Mouse (Mus musculus): ENCODE results near the gene Endou. TPM values are rescaled to one million over a fixed set of nuclear protein-coding genes. Genes with fewer than 3 reads are reported as not detected.

Endou gene
- polyA plus RNA-seq, 2 experiments = 9.4 to 11.6 TPM

- DNase-seq (ENCODE audit: low spot score) (no peak), ATAC-seq (ENCODE audit: low FRiP score, low read depth) (no peak)
- Histone ChIP-seq H3K9ac (ENCODE audit: low read depth, low read length, severe bottlenecking) (no peak overlapping the region), H3K9me3 (ENCODE audit: control insufficient read depth, low read length) (no peaks in the 10 kb centered on the region), H3K4me3 (replicated peaks; ENCODE audit: low read length) (no peak overlapping the region), H3K27me3 (ENCODE audit: control insufficient read depth, insufficient read depth, low read length) (no peaks in the 10 kb centered on the region), H3K4me1 (ENCODE audit: control insufficient read depth, insufficient read depth, low read length) (peaks cover 13% of the 10 kb centered on the region; the same call in 1 of the 2 replicates), H3K4me2 (replicated peaks; ENCODE audit: low read depth, low read length, severe bottlenecking) (no peak overlapping the region), H3K27ac (replicated peaks; ENCODE audit: low read depth, low read length) (no peak overlapping the region), H3K36me3 (ENCODE audit: control insufficient read depth, insufficient read depth, low read length) (no peaks in the 10 kb centered on the region)
- 89% methylated on average over 11 of the region's 11 CpGs for WGBS
- TF ChIP-seq POLR2A (IDR thresholded peaks at IDR 0.05; ENCODE audit: borderline replicate concordance, extremely low read depth, insufficient read depth, insufficient read length) = no peak
Observed at GRCm38 (mm10) chr15:97716782-97717181, 14.4 kb downstream of the Endou start.

GRCm38 (mm10) chr15:97715734-97716133 lies 15.4 kb downstream of the Endou start:
- Histone ChIP-seq H3K4me2 (replicated peaks; ENCODE audit: low read depth, low read length, severe bottlenecking) (no peak overlapping the region), H3K4me1 (ENCODE audit: control insufficient read depth, insufficient read depth, low read length) (peaks cover 7% of the 10 kb centered on the region; the same call in 1 of the 2 replicates), H3K9ac (ENCODE audit: low read depth, low read length, severe bottlenecking) (no peak overlapping the region), H3K36me3 (ENCODE audit: control insufficient read depth, insufficient read depth, low read length) (no peaks in the 10 kb centered on the region), H3K9me3 (ENCODE audit: control insufficient read depth, low read length) (no peaks in the 10 kb centered on the region), H3K4me3 (replicated peaks; ENCODE audit: low read length) (no peak overlapping the region), H3K27ac (replicated peaks; ENCODE audit: low read depth, low read length) (no peak overlapping the region), H3K27me3 (ENCODE audit: control insufficient read depth, insufficient read depth, low read length) (no peaks in the 10 kb centered on the region)
- DNase-seq (ENCODE audit: low spot score) (no peak), ATAC-seq (ENCODE audit: low FRiP score, low read depth) (no peak)
- WGBS = 100% methylated on average over 1 of the region's 1 CpGs
- TF ChIP-seq POLR2A (IDR thresholded peaks at IDR 0.05; ENCODE audit: borderline replicate concordance, extremely low read depth, insufficient read depth, insufficient read length) = no peak

GRCm38 (mm10) chr15:97715083-97715482 lies 16.1 kb downstream of the Endou start:
- ATAC-seq (ENCODE audit: low FRiP score, low read depth) = no peak
- Histone ChIP-seq H3K4me3 (replicated peaks; ENCODE audit: low read length) (no peak overlapping the region), H3K9ac (ENCODE audit: low read depth, low read length, severe bottlenecking) (no peak overlapping the region), H3K4me2 (replicated peaks; ENCODE audit: low read depth, low read length, severe bottlenecking) (no peak overlapping the region), H3K36me3 (ENCODE audit: control insufficient read depth, insufficient read depth, low read length) (no peaks in the 10 kb centered on the region), H3K4me1 (ENCODE audit: control insufficient read depth, insufficient read depth, low read length) (0 out of 2 replicates have a peak, but pooled peaks cover 4% of the 10 kb centered on the region), H3K27ac (replicated peaks; ENCODE audit: low read depth, low read length) (no peak overlapping the region), H3K9me3 (ENCODE audit: control insufficient read depth, low read length) (no peaks in the 10 kb centered on the region), H3K27me3 (ENCODE audit: control insufficient read depth, insufficient read depth, low read length) (no peaks in the 10 kb centered on the region)
- 90% methylated on average over 8 of the region's 8 CpGs for WGBS
- TF ChIP-seq POLR2A (IDR thresholded peaks at IDR 0.05; ENCODE audit: borderline replicate concordance, extremely low read depth, insufficient read depth, insufficient read length) = no peak
- DNase-seq (ENCODE audit: low spot score) = no peak

GRCm38 (mm10) chr15:97712546-97712945 lies 18.6 kb downstream of the Endou start:
- TF ChIP-seq POLR2A (IDR thresholded peaks at IDR 0.05; ENCODE audit: borderline replicate concordance, extremely low read depth, insufficient read depth, insufficient read length) = no peak

GRCm38 (mm10) chr15:97710906-97711305 lies 20.2 kb downstream of the Endou start:
- Histone ChIP-seq H3K4me2 (replicated peaks; ENCODE audit: low read depth, low read length, severe bottlenecking) (no peak overlapping the region), H3K27me3 (ENCODE audit: control insufficient read depth, insufficient read depth, low read length) (no peaks in the 10 kb centered on the region), H3K9me3 (ENCODE audit: control insufficient read depth, low read length) (no peaks in the 10 kb centered on the region), H3K4me1 (ENCODE audit: control insufficient read depth, insufficient read depth, low read length) (0 out of 2 replicates have a peak, but pooled peaks cover 8% of the 10 kb centered on the region), H3K27ac (replicated peaks; ENCODE audit: low read depth, low read length) (no peak overlapping the region), H3K36me3 (ENCODE audit: control insufficient read depth, insufficient read depth, low read length) (no peaks in the 10 kb centered on the region), H3K9ac (ENCODE audit: low read depth, low read length, severe bottlenecking) (no peak overlapping the region), H3K4me3 (replicated peaks; ENCODE audit: low read length) (no peak overlapping the region)
- 0 out of 2 replicates have a peak, but pooled peaks have one; percentile 21 for ATAC-seq (ENCODE audit: low FRiP score, low read depth)
- DNase-seq (ENCODE audit: low spot score) = peak; percentile 22
- no peak for TF ChIP-seq POLR2A (IDR thresholded peaks at IDR 0.05; ENCODE audit: borderline replicate concordance, extremely low read depth, insufficient read depth, insufficient read length)
- WGBS = 29% methylated on average over 6 of the region's 6 CpGs

More at GRCm38 (mm10) chr15:97712546-97712945, 18.6 kb downstream of the Endou start:
- ATAC-seq (ENCODE audit: low FRiP score, low read depth) (no peak), DNase-seq (ENCODE audit: low spot score) (no peak)
- H3K4me3 ChIP-seq (replicated peaks; ENCODE audit: low read length) = no peak overlapping the region
- H3K27me3 ChIP-seq (ENCODE audit: control insufficient read depth, insufficient read depth, low read length) = no peaks in the 10 kb centered on the region
- no peaks in the 10 kb centered on the region for H3K36me3 ChIP-seq (ENCODE audit: control insufficient read depth, insufficient read depth, low read length)
- no peak overlapping the region for H3K27ac ChIP-seq (replicated peaks; ENCODE audit: low read depth, low read length)
- 0 out of 2 replicates have a peak, but pooled peaks cover 4% of the 10 kb centered on the region for H3K4me1 ChIP-seq (ENCODE audit: control insufficient read depth, insufficient read depth, low read length)
- 66% methylated on average over 6 of the region's 6 CpGs for WGBS
- no peak overlapping the region for H3K4me2 ChIP-seq (replicated peaks; ENCODE audit: low read depth, low read length, severe bottlenecking)
- no peaks in the 10 kb centered on the region for H3K9me3 ChIP-seq (ENCODE audit: control insufficient read depth, low read length)
- no peak overlapping the region for H3K9ac ChIP-seq (ENCODE audit: low read depth, low read length, severe bottlenecking)

Measured in limb, embryonic 14.5 days (tissue).